Mouse (Mus musculus) CH12.LX (cell line): ENCODE data around the gene Rbm3.

Experiments used
- ETS1 ChIP-seq: conservative IDR thresholded peaks from 2 replicates; pipeline ENCODE4 v1.6.1; 2012; ENCODE audit warnings: low read depth, mild to moderate bottlenecking, inconsistent platforms, low read length, improper control_type of control experiment, moderate library complexity
- MAFK ChIP-seq: IDR thresholded peaks from 2 replicates; pipeline ENCODE4 v1.6.1; 2011; ENCODE audit warnings: low read length, improper control_type of control experiment; ENCODE audit not compliant: insufficient replicate concordance
- POLR2A ChIP-seq: IDR thresholded peaks from 2 replicates; pipeline ENCODE4 v1.6.1; 2011; ENCODE audit warnings: low read depth, mild to moderate bottlenecking, improper control_type of control experiment, low read length
- TBP ChIP-seq: conservative IDR thresholded peaks from 2 replicates; pipeline ENCODE4 v1.6.1; 2011; ENCODE audit warnings: low read depth, low read length, improper control_type of control experiment
- ZC3H11A ChIP-seq: IDR thresholded peaks from 2 replicates; pipeline ENCODE4 v1.6.1; 2012; ENCODE audit warnings: low read depth, mild to moderate bottlenecking, inconsistent platforms, low read length, improper control_type of control experiment

DNA sequence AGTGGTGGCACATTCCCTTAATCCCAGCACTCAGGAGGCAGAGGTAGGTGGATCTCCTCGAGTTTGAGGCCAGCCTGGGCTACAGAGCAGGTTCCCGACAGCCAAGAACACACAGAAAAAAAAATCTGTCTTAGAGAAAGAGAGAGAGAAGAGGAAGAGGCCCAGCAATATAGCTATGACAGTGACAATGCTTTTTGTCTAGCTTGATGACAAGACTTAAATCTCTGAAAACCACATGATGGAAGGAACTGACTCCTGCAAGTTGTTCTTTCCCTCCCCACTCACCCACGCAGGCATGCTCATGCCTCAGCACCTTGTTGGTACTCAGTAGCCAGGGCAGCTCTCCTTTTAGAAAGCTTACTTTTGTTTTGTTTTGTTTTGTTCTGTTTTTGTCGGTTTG, 46.2 kb downstream of the Rbm3 start:
- TF ChIP-seq MAFK (no peak), ZC3H11A (no peak), ETS1 (no peak), TBP (no peak), POLR2A (no peak)
